Mouse (Mus musculus) adrenal gland, postnatal 0 days (tissue): ENCODE data around the gene Fbxo41. TPM values are rescaled to one million over a fixed set of nuclear protein-coding genes. Genes with fewer than 3 reads are reported as not detected.

ENCODE experiments used
- polyA plus RNA-seq: library from polyadenylated mRNA; unstranded; fragments of >200 nt; fragmentation: Nextera tagmentation; extraction: Ambion mirVana; gene quantifications from 2 replicates; pipeline ENCODE4 v1.2.1, GENCODE M21; 2015

The Fbxo41 gene
- 0.48 and 0.96 TPM in 2 replicates for polyA plus RNA-seq

GRCm38 (mm10) chr6:85502911-85503250 lies at the start of gene Fbxo41:
Gene Fbxo41, minus strand, starts transcription at chr6:85502994.

GRCm38 (mm10) chr6:85513531-85513910 lies 10.7 kb upstream of the Fbxo41 start, which contains the start of gene Egr4:
Gene Egr4, minus strand, starts transcription at chr6:85513589.

GRCm38 (mm10) chr6:85451664-85452410 lies 51.0 kb downstream of the Fbxo41 start, which contains the start of gene Pradc1:
Gene Pradc1, minus strand, starts transcription at chr6:85451970.

GRCm38 (mm10) chr6:85450697-85451663 lies 51.8 kb downstream of the Fbxo41 start, which contains the start of gene Cct7:
Gene Cct7, plus strand, starts transcription at chr6:85451514.

GRCm38 (mm10) chr6:85431842-85432431 lies 70.9 kb downstream of the Fbxo41 start, which contains the start of gene Smyd5:
Gene Smyd5, plus strand, starts transcription at chr6:85431989.

GRCm38 (mm10) chr6:85423836-85424379 lies 78.9 kb downstream of the Fbxo41 start, which contains the start of gene Noto:
Gene Noto, plus strand, starts transcription at chr6:85423886.

Other genes with a start within 250 kb of the Fbxo41 start
- 6.6 and 7.2 TPM in 2 replicates for gene Sfxn5, start 169.6 kb downstream of the Fbxo41 start, polyA plus RNA-seq
- gene Rab11fip5, start 128.4 kb downstream of the Fbxo41 start, polyA plus RNA-seq = 14.3 and 21.5 TPM in 2 replicates
- not detected in 2 replicates for gene Noto, start 79.1 kb downstream of the Fbxo41 start, polyA plus RNA-seq
- gene Smyd5, start 71.0 kb downstream of the Fbxo41 start, polyA plus RNA-seq = 16.1 and 26.1 TPM in 2 replicates
- gene Cct7, start 51.5 kb downstream of the Fbxo41 start, polyA plus RNA-seq = 233 and 278 TPM in 2 replicates
- gene Pradc1, start 51.0 kb downstream of the Fbxo41 start, polyA plus RNA-seq = 19.6 and 22.1 TPM in 2 replicates
- gene Egr4, start 10.6 kb upstream of the Fbxo41 start, polyA plus RNA-seq = 0.05 TPM in 1 of 2 replicates, not detected in the other
- gene Alms1, start 84.5 kb upstream of the Fbxo41 start, polyA plus RNA-seq = 1.7 and 2.9 TPM in 2 replicates
- gene Nat8f7, start 210.2 kb upstream of the Fbxo41 start, polyA plus RNA-seq = 0.15 TPM in 1 of 2 replicates, not detected in the other